Mouse (Mus musculus) right cerebral cortex, postnatal 36 days (tissue): ENCODE results near the gene Cyp2j12.
"Not testable (repeated sequence)": the region's sequence is repeated elsewhere in the genome, so short reads cannot be mapped to it uniquely, and the experiment has no call there.

Experiments
- DNase-seq, 2 experiments: peaks; one replicate each; pipeline ENCODE4 v3.0.0; 2022; ENCODE audit warnings: low spot score in 2 of 2, mixed read lengths in 1 of 2

Gene Cyp2j12

DNA sequence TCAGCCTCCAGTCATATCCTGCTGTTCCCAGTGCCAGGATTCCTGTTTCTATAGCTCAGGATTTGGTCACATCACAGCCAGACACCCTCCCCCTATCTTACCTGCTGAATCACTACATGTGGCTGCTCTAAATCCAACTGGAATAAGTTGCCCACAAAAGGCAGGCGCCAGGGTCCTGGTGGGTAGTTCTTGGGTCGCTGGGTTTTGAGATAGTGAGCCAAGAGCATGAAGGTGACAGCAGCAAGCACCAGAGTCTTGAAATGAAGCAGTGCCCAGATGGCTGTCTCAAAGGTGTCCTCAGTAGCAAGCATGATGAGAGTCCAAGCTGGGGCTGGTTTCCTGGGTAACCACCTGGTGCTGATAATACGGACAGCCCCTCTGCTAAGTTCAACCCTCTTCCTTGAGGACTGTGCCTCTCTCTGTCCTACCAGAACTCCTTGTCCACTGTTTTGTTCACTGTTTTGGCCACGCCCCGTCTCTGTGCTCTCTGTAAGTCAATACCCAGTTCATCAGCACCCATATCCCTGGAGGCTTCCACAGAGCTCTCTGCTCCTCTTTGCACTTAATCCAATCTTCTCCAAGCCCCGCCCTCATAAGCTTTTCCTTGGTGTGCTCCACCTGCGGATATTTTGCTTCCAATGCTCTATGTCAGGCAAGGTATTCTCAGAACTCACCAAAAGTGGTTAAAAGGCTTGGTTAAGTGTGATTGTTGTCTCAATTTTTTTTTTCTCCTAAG is at the start of gene Cyp2j12:
TSS of gene Cyp2j12 (minus strand) at position 421 of the 736 bp plus-strand sequence.
- DNase-seq, result no peak

GRCm38 (mm10) chr4:96189321-96189720 is 48.4 kb upstream of the Cyp2j12 start:
- not testable (repeated sequence) for DNase-seq

- DNase-seq, result not testable (repeated sequence)
Measured at GRCm38 (mm10) chr4:96188671-96189070, 47.7 kb upstream of the Cyp2j12 start.

DNA sequence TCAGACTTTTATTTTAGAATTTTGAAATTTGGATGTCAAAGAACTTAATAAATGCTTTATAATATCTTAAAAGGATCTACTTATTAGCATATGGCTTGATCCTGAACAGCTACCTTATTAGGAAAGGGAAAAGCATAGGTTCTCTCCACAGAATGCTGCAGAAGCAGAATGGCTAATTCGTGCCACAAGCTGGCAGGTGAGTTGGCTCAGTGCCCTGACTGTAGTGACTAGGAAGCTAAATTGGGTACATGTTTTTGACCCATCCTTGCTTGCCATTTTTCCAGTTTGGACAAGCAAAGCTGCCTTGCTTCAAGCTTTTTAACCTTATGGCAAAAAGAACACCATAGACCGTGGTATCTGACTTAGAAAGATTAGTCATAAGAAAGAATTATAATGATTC is 47.2 kb upstream of the Cyp2j12 start:
- DNase-seq, result not testable (repeated sequence)

DNA sequence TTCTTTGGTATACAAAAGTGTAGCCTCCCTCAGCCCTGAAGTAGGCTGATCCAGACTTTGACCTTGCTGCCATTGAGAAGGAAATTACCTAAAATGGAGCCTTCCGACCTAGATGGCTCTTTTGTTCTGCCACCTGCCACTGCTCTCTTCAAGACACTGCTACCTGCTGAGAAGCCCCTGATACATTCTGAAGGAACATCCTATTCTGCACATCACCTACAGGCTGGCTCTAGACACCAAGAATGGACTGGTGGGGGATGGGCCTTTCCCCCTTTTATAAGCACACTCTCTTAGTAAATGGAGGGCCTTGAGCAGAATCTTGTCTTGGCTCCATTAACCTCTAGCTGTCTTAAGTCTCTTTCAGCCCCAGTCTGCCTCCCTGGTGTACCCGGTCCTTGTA is 43.8 kb upstream of the Cyp2j12 start:
- not testable (repeated sequence) for DNase-seq

DNA sequence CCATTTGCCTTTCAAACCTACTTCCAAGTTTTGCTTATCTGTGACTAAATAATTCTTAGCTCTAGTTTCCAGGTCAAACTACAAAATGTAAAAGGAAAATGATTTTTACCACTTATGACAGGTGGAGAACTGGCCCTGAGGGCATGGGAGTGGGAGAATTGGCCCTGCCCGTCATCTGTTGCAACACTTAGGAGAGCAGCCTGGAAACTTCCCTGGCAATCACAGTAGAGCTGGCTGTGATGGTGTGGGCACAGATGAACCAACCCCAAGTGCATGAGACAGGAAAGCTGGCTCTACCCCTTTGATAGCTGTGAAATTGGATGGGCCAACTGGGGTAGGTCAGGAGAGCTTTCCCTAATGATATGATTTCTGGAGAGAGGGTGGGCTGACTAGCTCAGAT is 21.9 kb upstream of the Cyp2j12 start:
- DNase-seq, result no peak

DNA sequence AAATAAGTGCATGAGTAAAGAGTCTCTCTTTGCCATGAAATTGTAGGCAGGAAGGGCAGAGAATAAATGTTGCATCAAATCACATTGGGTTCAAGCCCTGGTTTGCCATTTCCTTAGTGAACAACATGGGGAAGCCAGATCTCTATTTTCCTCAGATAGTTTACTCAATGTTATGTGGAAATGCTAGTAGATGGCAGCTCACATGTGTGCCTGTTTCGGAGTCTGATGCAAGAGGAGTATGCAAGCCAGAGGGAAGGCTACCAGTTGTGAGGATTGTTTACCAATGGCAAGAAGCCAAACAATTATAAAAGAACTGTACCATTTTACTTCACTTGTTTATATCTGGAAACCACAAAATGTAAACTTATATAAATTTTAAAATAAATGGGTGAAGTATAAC is 20.6 kb upstream of the Cyp2j12 start:
- DNase-seq, result no peak

GRCm38 (mm10) chr4:96139226-96139625 is 1.7 kb downstream of the Cyp2j12 start:
- no peak for DNase-seq

- no peak for DNase-seq
Measured at GRCm38 (mm10) chr4:96134246-96134645, 6.7 kb downstream of the Cyp2j12 start.

- no peak for DNase-seq
Measured at GRCm38 (mm10) chr4:96096841-96097240, 44.1 kb downstream of the Cyp2j12 start.

- no peak for DNase-seq
Measured at GRCm38 (mm10) chr4:96091869-96092268, 49.1 kb downstream of the Cyp2j12 start.

- not testable (repeated sequence) for DNase-seq
Measured at GRCm38 (mm10) chr4:96089356-96090048, 51.5 kb downstream of the Cyp2j12 start.

GRCm38 (mm10) chr4:96078308-96078707 is 62.6 kb downstream of the Cyp2j12 start:
- no peak for DNase-seq

DNA sequence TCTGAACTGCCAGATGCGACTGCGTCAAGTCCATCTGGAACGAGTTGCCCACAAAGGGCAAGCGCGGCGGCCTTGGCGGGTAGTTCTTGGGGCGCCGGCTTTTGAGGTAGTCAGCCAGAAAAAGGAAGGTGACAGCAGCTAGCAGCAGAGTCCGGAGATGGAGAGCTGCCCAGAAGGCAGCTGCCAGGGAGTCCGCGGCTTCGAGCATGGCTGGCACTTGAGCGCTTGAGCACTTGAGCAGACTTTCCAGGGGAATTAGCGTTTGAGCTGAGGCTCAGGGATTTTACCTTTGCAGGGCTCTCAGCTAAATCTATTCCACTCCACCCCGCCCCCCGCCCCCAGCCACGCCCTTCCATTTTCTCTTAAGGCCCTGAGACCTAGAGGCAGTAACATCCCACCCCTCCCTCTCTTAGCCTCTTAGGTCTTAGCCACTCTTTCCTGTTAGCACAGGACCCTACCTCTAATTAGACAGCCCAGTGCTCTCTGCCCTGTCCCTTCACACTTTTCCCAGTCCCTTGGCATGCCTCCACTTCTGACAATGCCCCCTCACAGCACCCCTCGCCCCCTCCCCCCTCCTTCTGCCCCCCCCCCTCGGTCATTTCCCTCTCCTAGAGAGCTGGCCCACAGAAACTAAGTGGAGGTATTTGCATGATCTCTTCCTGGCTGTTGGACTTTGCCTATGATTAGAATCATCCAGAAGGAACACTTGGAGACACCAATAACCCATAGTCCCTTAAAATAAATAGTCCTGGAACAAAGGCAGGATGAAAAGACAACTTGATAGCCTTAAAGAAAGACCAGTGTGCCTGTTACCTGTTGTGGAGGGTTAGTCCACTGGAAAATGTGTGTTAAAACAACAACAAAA is 63.5 kb downstream of the Cyp2j12 start, which contains the start of gene Cyp2j13:
TSS of gene Cyp2j13 (minus strand) at position 286 of the 865 bp plus-strand sequence.
- peak; percentile 6 to 10 for DNase-seq

- DNase-seq, result no peak
Measured at GRCm38 (mm10) chr4:96062045-96062444, 78.9 kb downstream of the Cyp2j12 start.

DNA sequence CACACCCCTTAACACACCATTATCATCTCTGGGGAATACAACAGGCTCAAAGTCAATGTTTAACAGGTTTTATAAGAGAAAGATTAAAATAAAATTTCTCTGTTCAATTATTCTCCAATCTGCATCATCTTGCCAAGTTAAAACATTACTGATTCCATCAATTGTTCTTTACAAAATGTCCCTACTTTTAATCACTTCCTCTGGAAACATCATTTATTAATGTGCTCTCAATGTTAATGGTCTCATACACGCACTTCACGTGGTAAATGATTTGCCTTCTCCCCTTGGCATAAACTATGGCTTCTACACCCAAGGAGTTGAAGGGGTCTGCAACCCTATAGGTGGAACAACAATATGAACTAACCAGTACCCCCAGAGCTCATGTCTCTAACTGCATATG is 80.8 kb downstream of the Cyp2j12 start:
- no peak for DNase-seq
